Mouse (Mus musculus): ENCODE measurements around the gene Dclk2. TPM values are rescaled to one million over a fixed set of nuclear protein-coding genes. Genes with fewer than 3 reads are reported as not detected.

Dclk2 gene
- total and polyA plus RNA-seq, 2 experiments from 2014 or later, result 1.3 to 9.2 TPM

DNA sequence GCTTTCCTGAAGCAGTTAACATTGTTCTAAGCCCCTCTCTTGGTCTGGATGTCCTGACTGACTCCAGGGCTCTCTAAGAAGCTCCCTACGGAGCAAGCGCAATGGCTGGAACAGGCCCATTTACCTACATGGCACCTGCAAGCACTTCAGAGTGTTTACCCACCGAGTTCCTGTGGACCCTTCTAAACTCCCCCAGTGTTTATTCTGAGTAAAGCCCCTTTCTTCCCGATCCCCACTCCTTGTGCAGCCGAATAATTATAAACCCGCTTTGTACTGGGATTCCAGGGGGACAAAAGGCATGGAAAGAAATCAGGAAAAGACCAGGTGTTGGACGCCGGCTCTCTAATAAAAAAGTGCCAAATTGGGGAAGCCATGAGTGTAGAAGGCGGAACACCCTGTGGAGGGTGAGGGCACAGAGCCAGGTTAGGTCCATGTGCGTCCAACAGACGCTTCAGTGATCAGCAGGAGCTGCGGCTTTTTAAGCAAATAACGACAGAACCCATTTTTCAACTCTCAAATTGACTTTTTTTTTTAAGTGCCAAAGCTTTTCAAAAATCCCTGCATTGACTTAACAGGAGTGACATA lies 102.6 kb downstream of the Dclk2 start:
- ATAC-seq (ENCODE audit: insufficient read depth, low read depth) (no peak), DNase-seq (ENCODE audit: low spot score) (no peak)
- no peaks in the 10 kb centered on the region for H3K9me3 ChIP-seq (replicated peaks; ENCODE audit: control insufficient read depth, low read length)
- H3K4me1 ChIP-seq (ENCODE audit: control insufficient read depth, insufficient read depth), result no peaks in the 10 kb centered on the region
- TF ChIP-seq CTCF (IDR thresholded peaks at IDR 0.05; ENCODE audit: low read depth) (no peak), EP300 (IDR thresholded peaks at IDR 0.05; ENCODE audit: low read depth) (no peak)
- H3K27me3 ChIP-seq (ENCODE audit: control insufficient read depth, insufficient read depth, low read length), result no peaks in the 10 kb centered on the region
- H3K36me3 ChIP-seq (replicated peaks; ENCODE audit: control insufficient read depth, insufficient read depth, low read length), result no peaks in the 10 kb centered on the region
- no peak overlapping the region for H3K27ac ChIP-seq (ENCODE audit: low read depth)
- H3K4me2 ChIP-seq (ENCODE audit: low read depth, low read length), result no peak overlapping the region
- H3K4me3 ChIP-seq (ENCODE audit: low read depth, low read length), result no peak overlapping the region
- WGBS, result 86% methylated on average over 13 of the region's 13 CpGs
- no peak overlapping the region for H3K9ac ChIP-seq (replicated peaks; ENCODE audit: low read depth, low read length)

DNA sequence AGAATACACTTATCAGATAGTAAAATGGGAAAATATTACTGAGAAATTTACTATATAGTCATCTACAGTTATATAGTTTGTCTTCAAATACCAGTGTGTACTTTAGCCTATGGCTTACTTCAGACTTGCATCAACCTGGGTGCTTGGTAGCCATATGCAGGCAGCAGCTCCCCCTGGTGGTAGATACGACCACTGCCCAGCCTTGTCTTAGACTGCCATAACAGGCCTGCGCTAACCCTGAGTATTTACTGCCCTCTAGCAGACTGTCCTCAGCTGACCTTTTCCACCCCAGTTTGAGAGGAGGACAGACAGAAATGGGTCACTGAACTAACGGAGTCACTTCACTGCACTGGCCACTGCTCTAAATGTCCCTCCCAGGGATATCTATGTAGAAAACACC lies 108.0 kb downstream of the Dclk2 start:
- Histone ChIP-seq H3K4me2 (ENCODE audit: low read depth, low read length) (no peak overlapping the region), H3K4me3 (ENCODE audit: low read depth, low read length) (no peak overlapping the region), H3K36me3 (replicated peaks; ENCODE audit: control insufficient read depth, insufficient read depth, low read length) (no peaks in the 10 kb centered on the region), H3K4me1 (ENCODE audit: control insufficient read depth, insufficient read depth) (no peaks in the 10 kb centered on the region), H3K9me3 (replicated peaks; ENCODE audit: control insufficient read depth, low read length) (no peaks in the 10 kb centered on the region), H3K9ac (replicated peaks; ENCODE audit: low read depth, low read length) (no peak overlapping the region), H3K27ac (ENCODE audit: low read depth) (no peak overlapping the region), H3K27me3 (ENCODE audit: control insufficient read depth, insufficient read depth, low read length) (no peaks in the 10 kb centered on the region)
- 23% methylated on average over 3 of the region's 3 CpGs for WGBS
- ATAC-seq (ENCODE audit: insufficient read depth, low read depth) (peak; percentile 90), DNase-seq (ENCODE audit: low spot score) (peak; percentile 85)
- TF ChIP-seq CTCF (IDR thresholded peaks at IDR 0.05; ENCODE audit: low read depth), result peak; percentile 98
- TF ChIP-seq EP300 (IDR thresholded peaks at IDR 0.05; ENCODE audit: low read depth), result no peak

DNA sequence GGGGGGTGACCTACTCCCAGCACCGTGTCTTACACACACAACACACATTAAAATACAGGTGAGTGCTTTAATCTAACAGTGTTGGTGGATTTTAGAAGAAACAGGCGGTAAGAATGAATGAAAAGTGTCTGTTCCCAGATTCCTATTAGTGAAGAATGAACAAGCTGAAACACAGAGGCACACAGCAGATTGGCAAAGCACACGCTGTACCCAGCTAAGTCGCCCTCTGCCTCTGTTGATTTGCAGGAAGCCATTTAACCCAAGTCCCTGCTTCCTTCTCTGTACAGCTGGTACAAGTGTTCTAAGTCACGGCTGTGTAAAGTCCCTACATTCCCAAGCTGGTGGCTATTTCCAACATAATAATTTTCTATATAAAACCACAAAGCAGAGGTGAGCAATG lies 109.7 kb downstream of the Dclk2 start:
- no peak for ATAC-seq (ENCODE audit: insufficient read depth, low read depth)
- no peak overlapping the region for H3K27ac ChIP-seq (ENCODE audit: low read depth)
- no peaks in the 10 kb centered on the region for H3K27me3 ChIP-seq (ENCODE audit: control insufficient read depth, insufficient read depth, low read length)
- H3K9ac ChIP-seq (replicated peaks; ENCODE audit: low read depth, low read length), result no peak overlapping the region
- no peak for DNase-seq (ENCODE audit: low spot score)
- no peaks in the 10 kb centered on the region for H3K36me3 ChIP-seq (replicated peaks; ENCODE audit: control insufficient read depth, insufficient read depth, low read length)
- no peaks in the 10 kb centered on the region for H3K4me1 ChIP-seq (ENCODE audit: control insufficient read depth, insufficient read depth)
- 78% methylated on average over 5 of the region's 5 CpGs for WGBS
- H3K4me3 ChIP-seq (ENCODE audit: low read depth, low read length), result no peak overlapping the region
- TF ChIP-seq EP300 (IDR thresholded peaks at IDR 0.05; ENCODE audit: low read depth) (no peak), CTCF (IDR thresholded peaks at IDR 0.05; ENCODE audit: low read depth) (no peak)
- H3K4me2 ChIP-seq (ENCODE audit: low read depth, low read length), result no peak overlapping the region
- no peaks in the 10 kb centered on the region for H3K9me3 ChIP-seq (replicated peaks; ENCODE audit: control insufficient read depth, low read length)

DNA sequence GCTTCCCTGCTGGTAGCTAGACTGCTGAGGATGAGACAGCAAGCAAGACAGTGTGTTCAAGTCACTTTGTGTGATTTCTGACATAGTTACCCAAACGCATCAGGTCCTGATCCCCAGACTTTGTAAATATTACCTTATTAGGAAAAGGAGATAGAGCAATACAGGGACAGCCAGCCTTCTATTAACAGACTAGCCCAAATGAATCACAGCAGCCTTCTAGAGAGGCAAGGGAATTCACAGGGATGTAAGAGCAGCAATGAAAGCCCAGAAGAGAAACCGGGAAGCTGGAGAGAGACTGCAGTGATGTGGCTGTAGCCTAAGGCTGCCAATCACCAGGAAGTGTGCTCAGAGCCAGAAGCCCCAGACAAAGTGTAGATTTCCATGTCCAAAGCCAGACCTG lies 111.0 kb downstream of the Dclk2 start:
- WGBS, result 42% methylated on average over 2 of the region's 2 CpGs
- Histone ChIP-seq H3K27ac (ENCODE audit: low read depth) (no peak overlapping the region), H3K9ac (replicated peaks; ENCODE audit: low read depth, low read length) (no peak overlapping the region), H3K4me2 (ENCODE audit: low read depth, low read length) (no peak overlapping the region), H3K27me3 (ENCODE audit: control insufficient read depth, insufficient read depth, low read length) (no peaks in the 10 kb centered on the region), H3K4me1 (ENCODE audit: control insufficient read depth, insufficient read depth) (no peaks in the 10 kb centered on the region), H3K36me3 (replicated peaks; ENCODE audit: control insufficient read depth, insufficient read depth, low read length) (no peaks in the 10 kb centered on the region), H3K9me3 (replicated peaks; ENCODE audit: control insufficient read depth, low read length) (no peaks in the 10 kb centered on the region), H3K4me3 (ENCODE audit: low read depth, low read length) (no peak overlapping the region)
- no peak for ATAC-seq (ENCODE audit: insufficient read depth, low read depth)
- TF ChIP-seq CTCF (IDR thresholded peaks at IDR 0.05; ENCODE audit: low read depth) (no peak), EP300 (IDR thresholded peaks at IDR 0.05; ENCODE audit: low read depth) (no peak)
- no peak for DNase-seq (ENCODE audit: low spot score)

DNA sequence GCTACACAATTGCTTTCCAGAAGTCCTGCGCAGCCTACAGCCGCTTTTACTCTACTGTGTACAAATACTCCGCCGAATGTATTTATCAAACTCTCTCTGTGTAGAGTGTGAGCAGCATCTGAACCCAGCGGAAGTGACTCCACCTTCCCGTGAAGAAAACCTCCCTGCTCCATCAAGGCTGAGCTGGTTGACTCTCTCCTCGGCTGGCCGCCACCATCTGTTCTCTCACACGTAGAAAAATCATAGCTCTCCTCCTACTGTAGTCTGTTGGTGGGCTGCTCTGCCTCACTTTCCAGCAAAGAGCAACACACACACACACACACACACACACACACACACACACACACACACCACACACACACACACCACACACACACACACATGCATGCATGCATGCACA lies 111.5 kb downstream of the Dclk2 start:
- H3K27me3 ChIP-seq (ENCODE audit: control insufficient read depth, insufficient read depth, low read length), result no peaks in the 10 kb centered on the region

DNA sequence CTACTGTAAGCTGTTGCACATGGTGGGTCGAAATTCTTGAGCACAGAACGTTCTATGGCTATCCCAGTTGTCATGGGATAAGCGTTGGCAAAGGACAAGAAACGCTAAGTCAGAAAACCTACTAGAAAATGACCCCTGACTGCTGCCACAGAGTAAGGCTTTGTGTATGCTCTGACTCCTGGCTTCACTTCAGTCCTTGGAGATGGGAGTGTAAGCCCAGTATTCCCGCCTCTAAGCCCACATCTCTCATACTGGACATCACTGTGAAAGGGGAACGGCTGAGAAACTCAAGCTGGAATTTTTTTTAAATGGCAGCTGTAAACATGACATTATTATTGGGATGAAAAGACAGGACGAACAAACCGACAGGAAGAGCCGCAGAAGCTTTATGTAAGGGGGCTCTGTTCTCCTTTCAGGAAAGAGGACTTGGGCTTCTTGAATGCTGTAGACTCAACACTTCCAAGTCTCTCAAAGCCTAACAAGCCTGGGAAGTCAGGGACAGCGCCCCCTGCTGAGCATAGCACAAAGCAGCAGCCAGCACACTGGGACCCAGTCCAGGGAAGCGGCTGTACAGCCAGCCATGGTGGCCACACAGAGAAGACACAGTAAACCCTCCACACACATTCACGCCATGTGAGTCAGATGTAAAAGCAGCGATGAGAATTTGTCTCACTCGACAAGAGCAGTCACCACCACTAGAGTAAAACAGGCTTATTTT lies 112.7 kb downstream of the Dclk2 start:
- WGBS, result 74% methylated on average over 14 of the region's 14 CpGs
- H3K36me3 ChIP-seq (replicated peaks; ENCODE audit: control insufficient read depth, insufficient read depth, low read length), result no peaks in the 10 kb centered on the region
- H3K4me1 ChIP-seq (ENCODE audit: control insufficient read depth, insufficient read depth), result no peaks in the 10 kb centered on the region
- H3K9ac ChIP-seq (replicated peaks; ENCODE audit: low read depth, low read length), result no peak overlapping the region
- H3K27me3 ChIP-seq (ENCODE audit: control insufficient read depth, insufficient read depth, low read length), result no peaks in the 10 kb centered on the region
- H3K4me2 ChIP-seq (ENCODE audit: low read depth, low read length), result no peak overlapping the region
- DNase-seq (ENCODE audit: low spot score) (no peak), ATAC-seq (ENCODE audit: insufficient read depth, low read depth) (no peak)
- TF ChIP-seq EP300 (IDR thresholded peaks at IDR 0.05; ENCODE audit: low read depth) (no peak), CTCF (IDR thresholded peaks at IDR 0.05; ENCODE audit: low read depth) (peak; percentile 44)
- H3K9me3 ChIP-seq (replicated peaks; ENCODE audit: control insufficient read depth, low read length), result no peaks in the 10 kb centered on the region
- H3K27ac ChIP-seq (ENCODE audit: low read depth), result no peak overlapping the region
- H3K4me3 ChIP-seq (ENCODE audit: low read depth, low read length), result no peak overlapping the region

More for the DNA sequence above, 111.5 kb downstream of the Dclk2 start:
- no peak overlapping the region for H3K27ac ChIP-seq (ENCODE audit: low read depth)
- no peaks in the 10 kb centered on the region for H3K9me3 ChIP-seq (replicated peaks; ENCODE audit: control insufficient read depth, low read length)
- H3K36me3 ChIP-seq (replicated peaks; ENCODE audit: control insufficient read depth, insufficient read depth, low read length), result no peaks in the 10 kb centered on the region
- H3K4me2 ChIP-seq (ENCODE audit: low read depth, low read length), result no peak overlapping the region
- no peaks in the 10 kb centered on the region for H3K4me1 ChIP-seq (ENCODE audit: control insufficient read depth, insufficient read depth)
- no peak overlapping the region for H3K9ac ChIP-seq (replicated peaks; ENCODE audit: low read depth, low read length)
- no peak for DNase-seq (ENCODE audit: low spot score)
- H3K4me3 ChIP-seq (ENCODE audit: low read depth, low read length), result no peak overlapping the region
- no peak for TF ChIP-seq CTCF (IDR thresholded peaks at IDR 0.05; ENCODE audit: low read depth)
- 88% methylated on average over 9 of the region's 9 CpGs for WGBS
- ATAC-seq (ENCODE audit: insufficient read depth, low read depth), result no peak

Data from heart, postnatal 0 days (tissue).